Mouse (Mus musculus) right cerebral cortex, postnatal 36 days (tissue): ENCODE measurements around the gene Atg2b.

Experiments used
- DNase-seq, 2 experiments: peaks; one replicate each; pipeline ENCODE4 v3.0.0; 2022; ENCODE audit warnings: low spot score in 2 of 2, mixed read lengths in 1 of 2

The Atg2b gene

GRCm38 (mm10) chr12:105683933-105684901 lies 794 bp downstream of the Atg2b start, which contains the start of gene Gskip:
TSS of gene Gskip (plus strand) at chr12:105684829.
- peak in 1 of 2 experiments; percentile 25 for DNase-seq

- DNase-seq, result no peak
Observed at GRCm38 (mm10) chr12:105678762-105679161, 6.2 kb downstream of the Atg2b start.

GRCm38 (mm10) chr12:105678211-105678610 lies 6.8 kb downstream of the Atg2b start:
- no peak for DNase-seq

GRCm38 (mm10) chr12:105676274-105676673 lies 8.7 kb downstream of the Atg2b start:
- no peak for DNase-seq

GRCm38 (mm10) chr12:105655850-105656249 lies 29.2 kb downstream of the Atg2b start:
- DNase-seq, result no peak

- no peak for DNase-seq
Observed at GRCm38 (mm10) chr12:105642770-105643321, 42.2 kb downstream of the Atg2b start.

- DNase-seq, result no peak
Observed at GRCm38 (mm10) chr12:105637554-105637953, 47.5 kb downstream of the Atg2b start.

GRCm38 (mm10) chr12:105636551-105636950 lies 48.5 kb downstream of the Atg2b start:
- no peak for DNase-seq

- no peak for DNase-seq
Observed at GRCm38 (mm10) chr12:105634374-105635067, 50.5 kb downstream of the Atg2b start.

- DNase-seq, result peak in 1 of 2 experiments; percentile 11
Observed at GRCm38 (mm10) chr12:105625798-105626197, 59.2 kb downstream of the Atg2b start.

- DNase-seq, result no peak
Observed at GRCm38 (mm10) chr12:105622981-105623539, 62.0 kb downstream of the Atg2b start.

- DNase-seq, result no peak
Observed at GRCm38 (mm10) chr12:105622048-105622447, 63.0 kb downstream of the Atg2b start.

GRCm38 (mm10) chr12:105613559-105613958 lies 71.5 kb downstream of the Atg2b start:
- DNase-seq, result no peak

- DNase-seq, result peak in 1 of 2 experiments; percentile 31
Observed at GRCm38 (mm10) chr12:105611748-105612147, 73.3 kb downstream of the Atg2b start.

- DNase-seq, result no peak
Observed at GRCm38 (mm10) chr12:105611045-105611444, 74.0 kb downstream of the Atg2b start.

GRCm38 (mm10) chr12:105606881-105607280 lies 78.1 kb downstream of the Atg2b start:
- DNase-seq, result no peak

- DNase-seq, result no peak
Observed at GRCm38 (mm10) chr12:105605212-105605611, 79.8 kb downstream of the Atg2b start.

GRCm38 (mm10) chr12:105603904-105604303 lies 81.1 kb downstream of the Atg2b start:
- no peak for DNase-seq

- DNase-seq, result no peak
Observed at GRCm38 (mm10) chr12:105602581-105603210, 82.3 kb downstream of the Atg2b start, which contains the start of gene Bdkrb1. TSS of gene Bdkrb1 (plus strand) at chr12:105603085.

GRCm38 (mm10) chr12:105601586-105601985 lies 83.4 kb downstream of the Atg2b start:
- DNase-seq, result no peak

GRCm38 (mm10) chr12:105599098-105599497 lies 85.9 kb downstream of the Atg2b start:
- no peak for DNase-seq
